Mouse (Mus musculus): ENCODE measurements at regions not wholly inside any gene's neighbourhood (a gene's known extent, or its start where the extent isn't known, plus 50 kb on each side); places are given as distances from the start of the nearest gene placed in this dataset.

DNA sequence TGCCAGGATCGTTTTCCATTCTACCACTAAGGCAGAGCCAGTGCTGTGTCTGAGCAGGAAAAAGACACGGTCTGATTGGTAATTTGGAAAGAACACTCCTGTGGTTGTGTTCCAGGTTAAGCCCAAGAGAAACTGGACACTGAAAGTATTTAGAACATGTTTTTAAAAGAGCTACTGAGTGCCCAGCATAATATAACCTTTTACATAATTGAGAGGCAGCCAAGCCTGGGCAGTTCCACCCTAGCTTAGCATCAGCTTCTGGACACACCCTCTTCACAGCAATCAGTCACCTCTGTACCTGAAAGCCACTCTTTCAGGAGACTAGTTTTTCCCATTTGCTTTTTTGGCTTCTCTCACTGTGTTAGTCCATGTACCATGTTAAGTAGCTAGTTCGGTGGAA is 1379.4 kb upstream of the A1bg start:
- no peaks in the 10 kb centered on the region for H3K36me3 ChIP-seq (ENCODE audit: control insufficient read depth, insufficient read depth, low read length)
- DNase-seq (ENCODE audit: low spot score, missing footprints) (no peak), ATAC-seq (ENCODE audit: low FRiP score) (no peak)
- WGBS: 86% methylated on average over 3 of the region's 3 CpGs
- no peaks in the 10 kb centered on the region for H3K27me3 ChIP-seq (ENCODE audit: control insufficient read depth, insufficient read depth, low read length)
- no peaks in the 10 kb centered on the region for H3K9me3 ChIP-seq (ENCODE audit: control insufficient read depth, low read length)
- no peaks in the 10 kb centered on the region for H3K4me1 ChIP-seq (ENCODE audit: control insufficient read depth, insufficient read depth, low read length)
- H3K27ac ChIP-seq (ENCODE audit: low read depth, low read length): no peak overlapping the region
- H3K9ac ChIP-seq (ENCODE audit: low read length): no peak overlapping the region
- H3K4me3 ChIP-seq (ENCODE audit: low read depth, low read length): no peak overlapping the region
- no peak overlapping the region for H3K4me2 ChIP-seq

DNA sequence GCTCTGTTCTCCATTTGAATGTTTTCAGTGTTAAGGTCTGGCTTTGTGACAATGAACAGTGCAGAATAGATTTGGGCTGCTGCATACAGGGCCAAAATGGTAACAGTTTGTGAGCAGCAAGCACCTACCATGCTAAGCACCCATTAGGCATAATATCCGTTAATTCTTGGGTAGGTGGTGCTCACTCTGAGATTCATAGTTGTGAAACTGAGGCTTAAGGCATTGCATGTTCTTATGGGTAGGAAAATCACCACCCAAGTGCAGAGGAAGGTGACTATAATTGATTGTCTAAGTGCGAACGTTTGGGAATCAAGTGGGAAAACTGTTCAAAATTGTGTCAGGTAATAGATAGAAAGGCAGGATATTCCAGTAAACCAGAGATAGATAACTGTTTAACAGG is 1378.8 kb upstream of the A1bg start:
- no peak overlapping the region for H3K27ac ChIP-seq (ENCODE audit: low read depth, low read length)
- H3K9ac ChIP-seq (ENCODE audit: low read length): no peak overlapping the region
- H3K4me2 ChIP-seq: no peak overlapping the region
- no peak for DNase-seq (ENCODE audit: low spot score, missing footprints)
- no peaks in the 10 kb centered on the region for H3K36me3 ChIP-seq (ENCODE audit: control insufficient read depth, insufficient read depth, low read length)
- 88% methylated on average over 3 of the region's 3 CpGs for whole genome bisulfite sequencing
- H3K9me3 ChIP-seq (ENCODE audit: control insufficient read depth, low read length): no peaks in the 10 kb centered on the region
- no peaks in the 10 kb centered on the region for H3K27me3 ChIP-seq (ENCODE audit: control insufficient read depth, insufficient read depth, low read length)
- H3K4me1 ChIP-seq (ENCODE audit: control insufficient read depth, insufficient read depth, low read length): no peaks in the 10 kb centered on the region
- H3K4me3 ChIP-seq (ENCODE audit: low read depth, low read length): no peak overlapping the region
- no peak for ATAC-seq (ENCODE audit: low FRiP score)

DNA sequence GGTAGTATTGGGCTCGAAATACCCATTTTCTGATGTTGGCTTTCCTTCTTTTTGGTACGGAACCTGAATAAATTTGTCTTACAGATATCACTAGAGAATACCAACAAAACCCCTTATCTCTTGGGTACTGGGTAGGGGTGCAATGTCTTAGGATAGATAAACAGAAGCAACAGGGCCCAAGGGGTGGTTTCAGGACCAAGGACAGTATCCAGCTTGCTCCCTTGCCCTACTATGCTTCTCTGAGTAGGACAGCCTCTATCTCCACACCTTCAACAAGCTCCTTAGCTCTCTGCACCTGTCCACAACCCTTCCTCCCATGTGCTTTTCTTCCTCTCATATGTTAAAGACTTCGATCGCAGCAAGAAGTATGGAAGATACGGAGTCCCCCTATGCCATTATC is 1374.3 kb upstream of the A1bg start:
- DNase-seq (ENCODE audit: low spot score, missing footprints) (no peak), ATAC-seq (ENCODE audit: low FRiP score) (no peak)
- Histone ChIP-seq H3K27ac (ENCODE audit: low read depth, low read length) (no peak overlapping the region), H3K4me1 (ENCODE audit: control insufficient read depth, insufficient read depth, low read length) (peaks cover 4% of the 10 kb centered on the region; the same call in 1 of the 2 replicates), H3K4me2 (no peak overlapping the region), H3K27me3 (ENCODE audit: control insufficient read depth, insufficient read depth, low read length) (no peaks in the 10 kb centered on the region), H3K36me3 (ENCODE audit: control insufficient read depth, insufficient read depth, low read length) (no peaks in the 10 kb centered on the region), H3K4me3 (ENCODE audit: low read depth, low read length) (no peak overlapping the region), H3K9me3 (ENCODE audit: control insufficient read depth, low read length) (no peaks in the 10 kb centered on the region), H3K9ac (ENCODE audit: low read length) (no peak overlapping the region)
- WGBS: 85% methylated on average over 5 of the region's 5 CpGs

DNA sequence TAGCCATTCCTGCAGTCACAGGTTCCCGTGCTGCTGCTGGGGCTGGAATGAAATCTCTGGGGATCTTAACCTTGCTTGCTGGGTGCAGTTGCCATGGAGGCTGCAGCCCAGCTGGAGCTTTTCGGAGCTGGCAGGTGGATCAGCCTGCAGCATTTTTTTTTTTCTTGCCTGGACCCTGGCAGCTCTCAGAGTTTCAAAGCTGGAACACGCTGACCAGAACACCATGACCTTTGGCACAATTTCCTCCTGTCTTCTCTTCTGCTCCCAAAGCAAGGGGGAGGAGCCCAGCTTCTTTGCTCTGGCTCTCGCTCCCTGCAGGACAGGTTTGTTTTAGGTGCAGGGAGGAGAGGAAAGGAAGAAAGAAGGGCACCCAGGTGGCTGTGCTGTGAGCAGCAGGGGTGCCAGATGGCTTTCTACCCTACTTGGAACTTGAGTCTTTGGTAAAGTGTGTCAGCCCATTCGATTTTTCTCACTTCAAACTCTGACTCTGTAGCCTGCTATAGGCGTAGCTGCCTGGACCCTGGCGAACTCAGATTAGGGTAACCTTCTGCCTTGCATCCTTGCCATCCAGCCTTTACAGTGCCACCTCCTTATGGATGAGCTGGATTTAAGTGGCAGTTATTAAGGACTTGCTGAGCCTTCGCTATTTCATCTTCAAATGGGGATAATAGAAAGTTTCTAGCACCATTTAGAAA is 1372.6 kb upstream of the A1bg start:
- Histone ChIP-seq H3K4me1 (ENCODE audit: control insufficient read depth, insufficient read depth, low read length) (peaks cover 4% of the 10 kb centered on the region; the same call in 1 of the 2 replicates), H3K27me3 (ENCODE audit: control insufficient read depth, insufficient read depth, low read length) (no peaks in the 10 kb centered on the region), H3K36me3 (ENCODE audit: control insufficient read depth, insufficient read depth, low read length) (no peaks in the 10 kb centered on the region), H3K4me3 (ENCODE audit: low read depth, low read length) (no peak overlapping the region), H3K4me2 (no peak overlapping the region), H3K9ac (ENCODE audit: low read length) (no peak overlapping the region), H3K27ac (ENCODE audit: low read depth, low read length) (no peak overlapping the region), H3K9me3 (ENCODE audit: control insufficient read depth, low read length) (no peaks in the 10 kb centered on the region)
- ATAC-seq (ENCODE audit: low FRiP score) (no peak), DNase-seq (ENCODE audit: low spot score, missing footprints) (no peak)
- 39% methylated on average over 8 of the region's 8 CpGs for WGBS

DNA sequence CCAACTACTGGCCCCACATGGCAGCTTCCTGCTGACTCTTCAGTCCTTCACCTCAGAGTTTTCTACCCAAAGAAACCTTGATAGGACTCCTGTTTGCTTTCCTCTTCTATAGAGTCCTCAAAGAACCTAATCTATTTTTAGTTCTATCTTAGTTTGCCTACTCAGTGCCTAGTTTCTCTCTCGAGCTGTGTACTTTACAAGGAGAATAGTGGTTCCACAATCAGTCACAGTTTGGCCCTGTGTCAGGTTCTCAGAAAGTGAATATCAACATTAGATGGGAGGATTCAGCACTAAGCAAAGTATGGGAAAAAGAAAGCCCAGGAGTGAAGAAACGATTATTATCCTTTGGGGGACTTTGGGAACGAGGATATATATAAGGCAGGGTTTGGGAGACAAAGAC is 1372.0 kb upstream of the A1bg start:
- peaks cover 4% of the 10 kb centered on the region; the same call in 1 of the 2 replicates for H3K4me1 ChIP-seq (ENCODE audit: control insufficient read depth, insufficient read depth, low read length)
- DNase-seq (ENCODE audit: low spot score, missing footprints): no peak
- no peak overlapping the region for H3K9ac ChIP-seq (ENCODE audit: low read length)
- no peak overlapping the region for H3K4me2 ChIP-seq
- H3K4me3 ChIP-seq (ENCODE audit: low read depth, low read length): no peak overlapping the region
- no peak overlapping the region for H3K27ac ChIP-seq (ENCODE audit: low read depth, low read length)
- 58% methylated on average over 3 of the region's 3 CpGs for WGBS
- no peaks in the 10 kb centered on the region for H3K27me3 ChIP-seq (ENCODE audit: control insufficient read depth, insufficient read depth, low read length)
- no peaks in the 10 kb centered on the region for H3K36me3 ChIP-seq (ENCODE audit: control insufficient read depth, insufficient read depth, low read length)
- no peaks in the 10 kb centered on the region for H3K9me3 ChIP-seq (ENCODE audit: control insufficient read depth, low read length)
- ATAC-seq (ENCODE audit: low FRiP score): no peak

DNA sequence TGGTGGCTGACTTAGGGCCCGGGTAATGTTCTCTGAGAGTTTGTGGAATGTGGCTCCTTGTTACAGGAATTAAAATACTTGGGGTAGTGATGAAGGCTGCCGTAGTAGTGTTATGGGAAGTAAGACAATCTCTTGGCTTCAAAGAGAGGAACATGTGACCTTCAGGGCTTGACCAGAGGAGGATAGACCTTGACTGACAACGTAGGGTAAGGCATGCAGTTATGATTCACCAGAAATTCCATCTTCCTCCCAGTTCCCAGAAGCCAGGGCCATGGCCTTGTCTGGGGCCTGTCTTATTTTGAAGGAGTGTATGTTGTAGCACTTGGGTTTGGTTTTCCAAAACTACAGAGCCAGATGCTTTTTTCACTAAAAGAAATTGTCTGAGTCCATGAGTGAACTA is 1370.1 kb upstream of the A1bg start:
- ATAC-seq (ENCODE audit: low FRiP score): no peak
- Histone ChIP-seq H3K4me3 (ENCODE audit: low read depth, low read length) (no peak overlapping the region), H3K27ac (ENCODE audit: low read depth, low read length) (no peak overlapping the region), H3K9ac (ENCODE audit: low read length) (no peak overlapping the region), H3K36me3 (ENCODE audit: control insufficient read depth, insufficient read depth, low read length) (no peaks in the 10 kb centered on the region), H3K4me1 (ENCODE audit: control insufficient read depth, insufficient read depth, low read length) (peaks cover 4% of the 10 kb centered on the region; the same call in 1 of the 2 replicates), H3K27me3 (ENCODE audit: control insufficient read depth, insufficient read depth, low read length) (no peaks in the 10 kb centered on the region), H3K9me3 (ENCODE audit: control insufficient read depth, low read length) (no peaks in the 10 kb centered on the region), H3K4me2 (no peak overlapping the region)
- no peak for DNase-seq (ENCODE audit: low spot score, missing footprints)
- 81% methylated on average over 3 of the region's 3 CpGs for WGBS

DNA sequence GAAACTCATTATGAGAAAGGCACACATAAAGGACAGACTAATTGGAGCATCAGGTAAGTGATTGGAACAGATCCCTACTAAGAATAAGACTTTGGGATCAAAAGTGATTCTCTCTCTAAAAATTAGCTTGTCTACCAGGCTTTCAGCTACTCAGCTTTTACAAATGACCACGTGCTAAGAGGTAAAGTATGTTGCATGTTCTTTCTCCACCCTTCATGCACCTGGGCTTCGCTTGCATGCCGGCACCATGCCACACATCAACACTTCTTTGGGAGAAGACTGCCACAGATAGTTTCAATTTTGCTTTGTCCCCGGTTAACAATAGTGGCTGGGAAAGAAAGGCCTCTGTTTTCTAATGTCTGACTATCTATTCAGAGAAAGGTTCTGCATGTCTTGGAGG is 1367.9 kb upstream of the A1bg start:
- H3K27ac ChIP-seq (ENCODE audit: low read depth, low read length): no peak overlapping the region

DNA sequence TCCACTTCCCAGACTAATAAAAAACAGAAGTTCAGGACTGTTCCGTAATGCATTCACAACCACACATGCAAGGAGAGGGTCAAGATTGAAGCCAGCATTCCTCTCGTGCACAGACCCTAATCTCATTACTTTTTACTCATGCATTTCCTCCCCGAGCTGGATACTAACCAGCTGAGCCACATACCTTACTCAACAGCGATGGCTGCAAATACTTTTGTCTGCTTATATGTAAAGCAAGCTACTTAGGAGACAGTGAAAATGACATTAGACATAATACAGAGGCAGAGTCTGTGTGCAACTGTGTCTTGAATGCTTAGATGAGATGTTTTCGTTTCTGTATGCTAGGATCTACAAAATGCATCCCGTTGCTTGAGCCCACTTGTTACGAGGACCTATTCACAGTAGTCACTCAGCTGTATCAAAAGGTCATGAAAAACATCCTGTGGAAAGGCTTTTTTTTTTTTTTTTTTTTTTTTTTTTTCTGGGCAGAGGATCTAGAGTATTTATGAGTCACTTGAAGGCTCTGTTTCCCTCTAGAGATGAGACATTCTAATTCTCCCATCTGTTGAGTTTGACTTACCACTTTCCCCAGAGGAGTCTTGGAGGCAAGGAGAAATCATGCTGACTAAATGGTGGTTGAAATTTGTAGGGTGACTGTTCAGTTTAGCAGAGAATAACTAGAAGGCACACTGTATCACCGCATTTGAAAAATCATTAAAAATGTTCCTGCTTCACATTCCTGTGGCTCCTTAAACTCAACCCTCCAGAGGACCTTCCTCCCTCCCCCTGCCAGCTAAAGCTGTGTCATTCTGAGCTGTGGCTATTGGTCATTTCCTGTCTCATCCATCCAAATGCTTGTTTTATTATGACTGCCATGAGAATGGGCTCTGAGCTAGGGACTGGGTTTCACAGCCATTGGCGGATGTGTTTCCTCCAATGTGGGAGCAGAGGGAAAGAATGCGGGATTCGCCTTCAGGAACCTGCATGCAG is 1364.1 kb upstream of the A1bg start:
- Histone ChIP-seq H3K9ac (ENCODE audit: low read length) (no peak overlapping the region), H3K4me1 (ENCODE audit: control insufficient read depth, insufficient read depth, low read length) (no peaks in the 10 kb centered on the region), H3K27me3 (ENCODE audit: control insufficient read depth, insufficient read depth, low read length) (no peaks in the 10 kb centered on the region), H3K4me2 (no peak overlapping the region), H3K9me3 (ENCODE audit: control insufficient read depth, low read length) (no peaks in the 10 kb centered on the region), H3K4me3 (ENCODE audit: low read depth, low read length) (no peak overlapping the region), H3K36me3 (ENCODE audit: control insufficient read depth, insufficient read depth, low read length) (no peaks in the 10 kb centered on the region), H3K27ac (ENCODE audit: low read depth, low read length) (no peak overlapping the region)
- ATAC-seq (ENCODE audit: low FRiP score): no peak
- WGBS: 42% methylated on average over 11 of the region's 11 CpGs
- no peak for DNase-seq (ENCODE audit: low spot score, missing footprints)

More for the DNA sequence above, 1367.9 kb upstream of the A1bg start:
- no peak for ATAC-seq (ENCODE audit: low FRiP score)
- DNase-seq (ENCODE audit: low spot score, missing footprints): no peak
- no peak overlapping the region for H3K9ac ChIP-seq (ENCODE audit: low read length)
- no peaks in the 10 kb centered on the region for H3K27me3 ChIP-seq (ENCODE audit: control insufficient read depth, insufficient read depth, low read length)
- no peaks in the 10 kb centered on the region for H3K36me3 ChIP-seq (ENCODE audit: control insufficient read depth, insufficient read depth, low read length)
- H3K4me2 ChIP-seq: no peak overlapping the region
- no peaks in the 10 kb centered on the region for H3K9me3 ChIP-seq (ENCODE audit: control insufficient read depth, low read length)
- WGBS: 82% methylated on average over 4 of the region's 4 CpGs
- no peak overlapping the region for H3K4me3 ChIP-seq (ENCODE audit: low read depth, low read length)
- H3K4me1 ChIP-seq (ENCODE audit: control insufficient read depth, insufficient read depth, low read length): peaks cover 4% of the 10 kb centered on the region; the same call in 1 of the 2 replicates
